ENCODE assay signal across 8 mouse cellular contexts in genomic region chr6:148211391-148211876, GRCm38 (mm10). TPM values are rescaled to one million over a fixed set of nuclear protein-coding genes. Genes with fewer than 3 reads are reported as not detected.
DNase-seq lines count a peak whose midpoint lies in the region; ATAC-seq and TF ChIP-seq lines count a peak whose summit lies in the region.

No protein-coding gene starts in this region.

- H3K27ac ChIP-seq in heart, embryonic 12.5 days (ENCODE audit: poor library complexity, severe bottlenecking) = peak overlapping the region; percentile 83
- peak overlapping the region; percentile 89 for H3K27ac ChIP-seq in midbrain, embryonic 13.5 days

- no peaks in the 10 kb centered on the region for H3K9me3 ChIP-seq in heart, embryonic 12.5 days (replicated peaks)
- H3K9me3 ChIP-seq in midbrain, embryonic 13.5 days = no peaks in the 10 kb centered on the region

- no peaks in the 10 kb centered on the region for H3K36me3 ChIP-seq in heart, embryonic 12.5 days
- peaks cover 7% of the 10 kb centered on the region for H3K36me3 ChIP-seq in C2C12 (ENCODE audit: control insufficient read depth, insufficient read depth)
- no peaks in the 10 kb centered on the region for H3K36me3 ChIP-seq in midbrain, embryonic 13.5 days

- peaks cover 43% of the 10 kb centered on the region for H3K79me3 ChIP-seq in C2C12 (ENCODE audit: low read depth)

- intact Hi-C loops in heart, postnatal 25 days (cut with DNase I) = loop anchor here (5.0 kb wide), 1 partner anchor 621 kb away; the partner anchor contains the start of gene Ipo8

- peak overlapping the region; percentile 73 for H3ac ChIP-seq in C2C12 (ENCODE audit: control insufficient read depth, insufficient read length, low read depth)

- WGBS in heart, embryonic 12.5 days = under 1% methylated on average over 51 of the region's 51 CpGs
- WGBS in midbrain, embryonic 13.5 days = 1% methylated on average over 51 of the region's 51 CpGs

- H3K4me2 ChIP-seq in heart, embryonic 12.5 days = peak overlapping the region; percentile 68
- peak overlapping the region; percentile 66 for H3K4me2 ChIP-seq in midbrain, embryonic 13.5 days (replicated peaks)

- no peak for DNase-seq in heart, postnatal 25 days (ENCODE audit: low spot score)
- DNase-seq in c-Kit-positive CD71-positive TER-119-positive erythroid progenitor cells, embryonic 14.5 days (ENCODE audit: low spot score) = peak; percentile 46
- peak; percentile 56 for DNase-seq in induced T-regulatory cell, adult 2 months (ENCODE audit: low read depth)
- DNase-seq in right cerebral cortex, postnatal 36 days (ENCODE audit: low spot score in 2 of 2) = no peak
- DNase-seq in cerebellum, postnatal 4 days (ENCODE audit: low spot score in 2 of 2) = no peak

- no peak for TF ChIP-seq CTCF in C2C12 (IDR thresholded peaks at IDR 0.05; ENCODE audit: control insufficient read depth, insufficient read depth, insufficient read length)

- H3K27me3 ChIP-seq in heart, embryonic 12.5 days (replicated peaks) = no peaks in the 10 kb centered on the region
- no peaks in the 10 kb centered on the region for H3K27me3 ChIP-seq in C2C12 (ENCODE audit: control insufficient read depth, insufficient read depth, insufficient read length)
- H3K27me3 ChIP-seq in midbrain, embryonic 13.5 days = no peaks in the 10 kb centered on the region

- peaks cover 12% of the 10 kb centered on the region for H3K4me1 ChIP-seq in heart, embryonic 12.5 days (replicated peaks)
- H3K4me1 ChIP-seq in midbrain, embryonic 13.5 days (replicated peaks) = peaks cover 26% of the 10 kb centered on the region

- H3K4me3 ChIP-seq in heart, embryonic 12.5 days = peak overlapping the region; percentile 92
- H3K4me3 ChIP-seq in C2C12 (ENCODE audit: insufficient read depth, poor library complexity, severe bottlenecking) = peak overlapping the region; percentile 94
- peak overlapping the region; percentile 88 for H3K4me3 ChIP-seq in midbrain, embryonic 13.5 days (replicated peaks)

- peak; percentile 66 for ATAC-seq in heart, embryonic 12.5 days (ENCODE audit: insufficient number of reproducible peaks, low FRiP score)
- peak; percentile 74 for ATAC-seq in midbrain, embryonic 13.5 days

- peak overlapping the region; percentile 98 for H3K9ac ChIP-seq in heart, embryonic 12.5 days
- peak overlapping the region; percentile 97 for H3K9ac ChIP-seq in midbrain, embryonic 13.5 days (replicated peaks)

- H3K79me2 ChIP-seq in C2C12 (ENCODE audit: control insufficient read depth, insufficient read depth) = peaks cover 68% of the 10 kb centered on the region

TF ChIP-seq in C2C12, 6 proteins besides CTCF, POLR2A, EP300 and RAD21:
- TF ChIP-seq MYOD1 (IDR thresholded peaks at IDR 0.05; ENCODE audit: control insufficient read depth, insufficient read length, low read depth) = no peak

RNA-seq across cellular contexts. Expression of gene Ergic2, which starts 0.7 kb away (rescaled TPM):
- polyA plus RNA-seq in heart, embryonic 12.5 days (2016; fragmentation: Nextera tagmentation; extraction: Ambion mirVana) = 181 and 183 TPM in 2 replicates
- 10 to 100 TPM; 61.4 to 64.3 TPM for total RNA-seq in heart, postnatal 25 days (2021)
- 49.4 TPM for polyA plus RNA-seq in C2C12 (2012; fragmentation: generic; extraction: Trizol)
- polyA plus RNA-seq in midbrain, embryonic 13.5 days (2015; fragmentation: Nextera tagmentation; extraction: Ambion mirVana) = 190 and 235 TPM in 2 replicates

Comparison
In these comparisons a context has a peak if more than half of its experiments do, and no peak if none do; other contexts are left out.
1. DNase-seq: peak in c-Kit-positive CD71-positive TER-119-positive erythroid progenitor cells, embryonic 14.5 days (single experiment) and induced T-regulatory cell, adult 2 months (single experiment); none in heart, postnatal 25 days (single experiment), right cerebral cortex, postnatal 36 days (0 of 2) and cerebellum, postnatal 4 days (0 of 2).
2. Peak in every context shown above with its lines, with median percentiles within 50 percentile points of each other: H3K4me3 ChIP-seq.